Mouse (Mus musculus): Measurements from ENCODE around the gene Car2.

Car2 gene

GRCm38 (mm10) chr3:14948067-14948800, 62.2 kb downstream of the Car2 start:
- no peak for DNase-seq (ENCODE audit: low read depth)

GRCm38 (mm10) chr3:14950031-14950430, 64.0 kb downstream of the Car2 start:
- DNase-seq (ENCODE audit: low read depth), result no peak
